Mouse (Mus musculus) heart, postnatal 0 days (tissue): ENCODE measurements around the gene Ttc7b. TPM values are rescaled to one million over a fixed set of nuclear protein-coding genes. Genes with fewer than 3 reads are reported as not detected.

Source experiments
- ATAC-seq: fragments of 200-750 bp; cut with Nextera tagmentation; 2 replicates; pipeline ENCODE4 v1.8.0; 2017; ENCODE audit warnings: low read depth, moderate number of reproducible peaks, moderate library complexity; ENCODE audit not compliant: insufficient read depth
- DNase-seq: peaks from one replicate; pipeline ENCODE4 v3.0.0-alpha.2; 2016; ENCODE audit warnings: low spot score
- H3K27ac ChIP-seq: fragments of 300-500 bp; sonication (generic); 2 replicates; pipeline ENCODE4 v1.5.1; 2014; ENCODE audit warnings: low read depth, mild to moderate bottlenecking
- H3K27me3 ChIP-seq: fragments of 300-500 bp; sonication (generic); 2 replicates; pipeline ENCODE4 v1.6.1; 2014; ENCODE audit warnings: low read length, mixed read lengths; ENCODE audit not compliant: control insufficient read depth, insufficient read depth
- H3K36me3 ChIP-seq: fragments of 300-500 bp; sonication (generic); replicated peaks from 2 replicates; pipeline ENCODE4 v1.6.1; 2014; ENCODE audit warnings: low read length, mixed read lengths; ENCODE audit not compliant: control insufficient read depth, insufficient read depth
- H3K4me1 ChIP-seq: fragments of 300-500 bp; sonication (generic); 2 replicates; pipeline ENCODE4 v1.6.1; 2014; ENCODE audit warnings: antibody characterized with exemption; ENCODE audit not compliant: control insufficient read depth, insufficient read depth
- H3K4me2 ChIP-seq: fragments of 300-500 bp; sonication (generic); 2 replicates; pipeline ENCODE4 v1.6.1; 2014; ENCODE audit warnings: low read depth, mild to moderate bottlenecking, low read length, moderate library complexity
- H3K4me3 ChIP-seq: fragments of 300-500 bp; sonication (generic); 2 replicates; pipeline ENCODE4 v1.5.1; 2014; ENCODE audit warnings: low read depth, low read length
- H3K9ac ChIP-seq: fragments of 300-500 bp; sonication (generic); replicated peaks from 2 replicates; pipeline ENCODE4 v1.6.1; 2014; ENCODE audit warnings: low read depth, low read length, mixed read lengths
- H3K9me3 ChIP-seq: fragments of 300-500 bp; sonication (generic); replicated peaks from 2 replicates; pipeline ENCODE4 v1.6.1; 2016; ENCODE audit warnings: low read length; ENCODE audit not compliant: control insufficient read depth
- CTCF ChIP-seq: IDR thresholded peaks from 2 replicates; pipeline ENCODE4 v1.5.1; 2016; ENCODE audit warnings: antibody characterized with exemption, control low read depth, low read depth
- EP300 ChIP-seq: IDR thresholded peaks from 2 replicates; pipeline ENCODE4 v1.6.1; 2016; ENCODE audit warnings: antibody characterized with exemption, low read depth
- WGBS: fragments of 180-500 bp; shearing (Covaris S2); extraction: QIAGEN DNeasy Blood & Tissue Kit; methylation state at CpG from one replicate; pipeline ENCODE4 v1.1.7; 2014; 5-methylcytosine and 5-hydroxymethylcytosine counted together
- polyA plus RNA-seq: library from polyadenylated mRNA; unstranded; fragments of >200 nt; fragmentation: Nextera tagmentation; extraction: Ambion mirVana; gene quantifications from 2 replicates; pipeline ENCODE4 v1.2.1, GENCODE M21; 2015
- total RNA-seq: library from RNA; depleted of rRNA; stranded (reverse); fragments of >200 nt; gene quantifications from 2 replicates; pipeline ENCODE4 v1.2.3, GENCODE M21; 2014; ENCODE audit warnings: low replicate concordance

The Ttc7b gene
- total and polyA plus RNA-seq, 2 experiments from 2014 or later, result 6.7 to 29.4 TPM

DNA sequence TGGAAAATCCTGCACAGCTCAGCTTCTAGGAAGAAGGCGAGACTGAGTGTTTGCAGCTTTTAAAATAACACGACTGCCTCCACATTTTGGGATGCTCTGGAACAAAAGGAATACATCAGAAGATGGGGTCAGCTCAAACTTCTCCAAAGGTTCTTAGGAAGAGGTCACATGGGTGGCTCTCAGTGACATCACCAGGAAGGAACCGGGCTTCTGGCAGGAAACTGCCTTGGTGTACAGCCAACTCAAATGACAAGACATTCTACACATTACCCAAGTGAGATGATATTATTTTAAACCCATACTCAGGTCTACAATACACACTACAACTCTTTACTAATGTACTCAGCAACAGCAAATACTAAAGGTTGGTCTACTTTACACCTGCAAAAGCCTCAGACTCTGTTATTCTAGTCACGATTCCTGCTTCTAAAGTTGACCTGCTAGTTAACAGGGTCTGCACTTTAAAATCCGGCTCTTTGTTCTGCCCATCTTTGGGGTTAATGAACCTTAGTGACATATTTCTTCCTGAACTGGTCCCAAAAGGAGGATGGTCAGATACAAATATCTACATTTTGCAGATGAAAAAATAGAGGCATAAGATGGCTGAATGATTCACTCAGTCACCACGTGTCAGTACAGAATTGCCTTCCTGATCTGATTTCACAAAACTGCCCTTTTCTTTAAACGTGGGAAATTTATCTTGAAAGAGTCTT, 18.0 kb upstream of the Ttc7b start:
- TF ChIP-seq CTCF, result no peak
- peak; percentile 62 for DNase-seq
- H3K27ac ChIP-seq, result peak overlapping the region; percentile 81
- no peak overlapping the region for H3K4me2 ChIP-seq
- no peaks in the 10 kb centered on the region for H3K36me3 ChIP-seq
- no peaks in the 10 kb centered on the region for H3K4me1 ChIP-seq
- no peaks in the 10 kb centered on the region for H3K27me3 ChIP-seq
- no peak overlapping the region for H3K4me3 ChIP-seq
- ATAC-seq, result peak; percentile 54
- no peak overlapping the region for H3K9ac ChIP-seq
- no peaks in the 10 kb centered on the region for H3K9me3 ChIP-seq
- WGBS, result 47% methylated on average over 7 of the region's 7 CpGs

DNA sequence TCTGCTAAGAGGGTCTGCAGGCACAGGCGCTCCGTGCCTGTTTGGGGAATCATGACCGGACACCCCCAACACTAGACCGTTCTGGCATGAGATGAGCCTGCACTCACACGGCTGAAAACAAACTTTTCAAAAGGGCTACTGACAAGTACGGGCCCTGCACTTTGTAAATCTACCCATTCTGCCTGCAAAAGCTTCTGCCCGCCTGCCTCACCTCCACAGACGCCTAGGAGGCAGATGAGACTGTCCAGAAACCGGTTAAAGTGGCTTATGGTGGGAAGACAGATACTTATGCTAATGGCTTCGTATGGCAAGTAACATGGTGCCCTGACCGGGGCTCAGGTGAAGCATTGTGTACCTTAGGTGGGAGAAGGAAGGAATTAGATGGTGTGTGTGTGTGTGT, 16.5 kb upstream of the Ttc7b start:
- H3K4me3 ChIP-seq, result no peak overlapping the region
- TF ChIP-seq CTCF (no peak), EP300 (no peak)
- H3K27ac ChIP-seq, result no peak overlapping the region
- no peak overlapping the region for H3K4me2 ChIP-seq
- H3K36me3 ChIP-seq, result no peaks in the 10 kb centered on the region
- ATAC-seq (no peak), DNase-seq (no peak)
- H3K4me1 ChIP-seq, result peaks cover 15% of the 10 kb centered on the region
- no peaks in the 10 kb centered on the region for H3K9me3 ChIP-seq
- H3K9ac ChIP-seq, result no peak overlapping the region
- 73% methylated on average over 11 of the region's 11 CpGs for WGBS
- H3K27me3 ChIP-seq, result no peaks in the 10 kb centered on the region

DNA sequence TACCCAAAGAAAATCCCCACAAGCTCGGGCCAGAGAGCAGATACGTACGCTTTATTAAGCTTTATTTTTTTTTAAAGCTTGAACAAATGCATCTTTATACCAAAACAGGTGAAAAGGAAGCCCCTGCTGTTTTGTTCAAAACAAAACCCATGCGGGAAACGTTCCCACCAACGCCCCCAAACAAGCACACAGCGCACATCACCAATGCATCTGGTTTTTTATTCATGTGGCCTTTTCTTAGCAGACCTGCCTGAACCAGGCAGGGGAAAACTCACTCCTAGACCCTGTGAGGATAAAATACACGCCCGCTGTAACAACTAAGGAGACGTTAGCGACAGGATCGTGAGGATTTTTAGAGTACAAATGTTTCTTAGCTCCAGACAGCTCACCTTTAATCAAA, 14.4 kb upstream of the Ttc7b start:
- Histone ChIP-seq H3K36me3 (no peaks in the 10 kb centered on the region), H3K27ac (no peak overlapping the region), H3K4me3 (no peak overlapping the region), H3K4me1 (peaks cover 27% of the 10 kb centered on the region), H3K4me2 (no peak overlapping the region), H3K9me3 (no peaks in the 10 kb centered on the region), H3K27me3 (no peaks in the 10 kb centered on the region), H3K9ac (no peak overlapping the region)
- no peak for ATAC-seq
- DNase-seq, result no peak
- WGBS, result 85% methylated on average over 12 of the region's 12 CpGs
- TF ChIP-seq EP300, result no peak
- no peak for TF ChIP-seq CTCF

DNA sequence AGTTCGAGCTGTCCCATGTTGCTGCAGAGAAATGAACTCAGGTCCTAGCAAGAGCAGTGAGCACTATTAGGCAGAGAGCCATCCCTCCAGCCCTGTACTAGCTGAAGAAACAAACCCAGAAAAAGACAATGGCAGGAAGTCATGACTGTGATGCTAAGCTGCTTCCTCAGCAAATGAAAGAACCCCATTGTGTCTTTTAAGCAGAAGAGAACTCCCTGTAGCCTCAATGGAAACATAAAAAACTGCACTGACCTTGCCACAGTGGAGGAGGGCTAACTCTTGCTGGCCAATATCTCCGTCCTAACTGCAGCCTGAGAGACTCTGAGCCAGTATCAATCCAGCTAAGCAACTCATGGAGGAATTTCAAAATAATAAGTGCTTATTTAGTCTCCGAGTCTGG, 13.4 kb upstream of the Ttc7b start:
- ATAC-seq (peak; percentile 68), DNase-seq (peak; percentile 69)
- H3K36me3 ChIP-seq, result no peaks in the 10 kb centered on the region
- H3K27me3 ChIP-seq, result no peaks in the 10 kb centered on the region
- no peak overlapping the region for H3K4me2 ChIP-seq
- no peak overlapping the region for H3K4me3 ChIP-seq
- no peak overlapping the region for H3K9ac ChIP-seq
- no peaks in the 10 kb centered on the region for H3K9me3 ChIP-seq
- H3K27ac ChIP-seq, result peak overlapping the region; percentile 83
- TF ChIP-seq EP300 (0 out of 2 replicates have a peak, but pooled peaks have one; percentile 31), CTCF (no peak)
- H3K4me1 ChIP-seq, result peaks cover 28% of the 10 kb centered on the region
- 47% methylated on average over 3 of the region's 3 CpGs for WGBS

DNA sequence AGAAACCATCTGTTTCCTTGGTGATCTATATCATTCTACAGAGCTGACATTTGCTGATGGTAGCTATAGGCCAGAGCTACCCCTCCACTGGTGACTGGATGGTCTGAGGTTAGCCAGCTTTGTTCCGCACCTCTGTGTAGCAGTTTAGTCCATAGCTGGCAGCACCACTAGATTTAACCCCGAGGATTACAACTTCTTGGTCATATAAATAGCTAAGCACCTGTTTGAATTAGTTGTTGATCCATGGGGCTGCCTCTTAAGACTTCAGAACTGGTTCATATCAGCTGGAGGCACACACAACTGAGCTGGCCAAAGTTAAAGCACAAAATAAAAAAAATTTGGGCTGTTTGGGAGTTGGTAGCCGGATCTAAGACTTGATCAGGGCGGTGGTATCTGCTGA, 12.6 kb upstream of the Ttc7b start:
- Histone ChIP-seq H3K36me3 (no peaks in the 10 kb centered on the region), H3K9me3 (no peaks in the 10 kb centered on the region), H3K4me2 (no peak overlapping the region), H3K27me3 (no peaks in the 10 kb centered on the region), H3K9ac (no peak overlapping the region), H3K27ac (peak overlapping the region; percentile 83), H3K4me3 (no peak overlapping the region), H3K4me1 (peaks cover 37% of the 10 kb centered on the region)
- ATAC-seq, result no peak
- TF ChIP-seq CTCF (no peak), EP300 (no peak)
- DNase-seq, result no peak
- 73% methylated on average over 4 of the region's 4 CpGs for WGBS

DNA sequence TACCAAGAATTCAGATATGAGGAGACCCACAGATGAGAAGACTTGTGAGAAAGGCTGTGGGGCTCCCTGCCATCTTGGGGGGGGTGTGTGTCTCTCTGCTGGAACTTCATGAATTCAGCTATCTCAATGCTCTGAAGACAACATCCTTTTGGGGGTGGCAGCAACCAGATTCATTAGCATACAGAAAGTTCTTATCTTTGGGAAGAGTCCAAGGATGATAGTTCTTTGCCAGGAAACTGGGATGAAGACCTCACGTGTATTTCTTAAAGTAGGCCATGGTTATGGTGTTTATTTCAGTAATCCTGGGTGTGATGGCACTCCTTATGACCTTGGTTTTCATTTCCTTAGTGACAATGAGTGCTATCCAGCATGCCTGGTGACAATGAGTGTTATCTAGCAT, 11.1 kb upstream of the Ttc7b start:
- WGBS, result 35% methylated on average over 1 of the region's 1 CpGs
- no peak for TF ChIP-seq EP300
- no peak for TF ChIP-seq CTCF
- Histone ChIP-seq H3K4me1 (peaks cover 39% of the 10 kb centered on the region), H3K9me3 (no peaks in the 10 kb centered on the region), H3K4me2 (no peak overlapping the region), H3K36me3 (no peaks in the 10 kb centered on the region), H3K4me3 (no peak overlapping the region), H3K27ac (peak overlapping the region; percentile 49), H3K27me3 (no peaks in the 10 kb centered on the region), H3K9ac (no peak overlapping the region)
- ATAC-seq, result no peak
- peak; percentile 55 for DNase-seq
